Mouse (Mus musculus) splenic B cell, adult 2 months (primary cell): Measurements from ENCODE around the gene Ikzf3.

ENCODE experiments used
- DNase-seq: peaks from one replicate; pipeline ENCODE4 v3.0.0-alpha.2; 2011; ENCODE audit warnings: low read depth, low spot score
- H3K27me3 ChIP-seq: 2 replicates; pipeline ENCODE4 v1.6.1; 2012; ENCODE audit warnings: mild to moderate bottlenecking, low read length, moderate library complexity, mixed read lengths; ENCODE audit not compliant: control insufficient read depth, poor library complexity, insufficient read depth, severe bottlenecking
- H3K36me3 ChIP-seq: 2 replicates; pipeline ENCODE4 v1.6.1; 2012; ENCODE audit warnings: mild to moderate bottlenecking, low read length, moderate library complexity, mixed read lengths; ENCODE audit not compliant: control insufficient read depth, poor library complexity, insufficient read depth, severe bottlenecking

Gene Ikzf3

GRCm38 (mm10) chr11:98545711-98546231, at the start of gene Ikzf3:
Gene Ikzf3, minus strand, starts transcription at chr11:98546031.
- peak; percentile 88 for DNase-seq
- Histone ChIP-seq H3K36me3 (0 out of 2 replicates have a peak, but pooled peaks cover 2% of the 10 kb centered on the region), H3K27me3 (no peaks in the 10 kb centered on the region; the same call in 1 of the 2 replicates)

GRCm38 (mm10) chr11:98595473-98595872, 49.6 kb upstream of the Ikzf3 start:
- Histone ChIP-seq H3K27me3 (no peaks in the 10 kb centered on the region; the same call in 1 of the 2 replicates), H3K36me3 (no peaks in the 10 kb centered on the region)
- DNase-seq: no peak

- DNase-seq: no peak
- H3K27me3 ChIP-seq: no peaks in the 10 kb centered on the region; the same call in 1 of the 2 replicates
- no peaks in the 10 kb centered on the region for H3K36me3 ChIP-seq
Observed at GRCm38 (mm10) chr11:98595021-98595420, 49.2 kb upstream of the Ikzf3 start.

GRCm38 (mm10) chr11:98590548-98591445, 45.0 kb upstream of the Ikzf3 start:
- no peaks in the 10 kb centered on the region for H3K36me3 ChIP-seq
- DNase-seq: no peak
- H3K27me3 ChIP-seq: no peaks in the 10 kb centered on the region; the same call in 1 of the 2 replicates

GRCm38 (mm10) chr11:98589306-98589705, 43.5 kb upstream of the Ikzf3 start:
- Histone ChIP-seq H3K36me3 (no peaks in the 10 kb centered on the region), H3K27me3 (no peaks in the 10 kb centered on the region; the same call in 1 of the 2 replicates)
- DNase-seq: no peak

- Histone ChIP-seq H3K27me3 (no peaks in the 10 kb centered on the region; the same call in 1 of the 2 replicates), H3K36me3 (no peaks in the 10 kb centered on the region)
- DNase-seq: no peak
Observed at GRCm38 (mm10) chr11:98588833-98589281, 43.0 kb upstream of the Ikzf3 start.

GRCm38 (mm10) chr11:98587684-98588546, 42.1 kb upstream of the Ikzf3 start:
- H3K36me3 ChIP-seq: no peaks in the 10 kb centered on the region; the same call in 1 of the 2 replicates
- no peaks in the 10 kb centered on the region; the same call in 1 of the 2 replicates for H3K27me3 ChIP-seq
- peak; percentile 56 for DNase-seq

- DNase-seq: peak; percentile 95
- no peaks in the 10 kb centered on the region for H3K27me3 ChIP-seq
- H3K36me3 ChIP-seq: no peaks in the 10 kb centered on the region; the same call in 1 of the 2 replicates
Observed at GRCm38 (mm10) chr11:98586892-98587563, 41.2 kb upstream of the Ikzf3 start, which contains the start of gene Ormdl3. Gene Ormdl3, minus strand, starts transcription at chr11:98587368.

- Histone ChIP-seq H3K27me3 (no peaks in the 10 kb centered on the region), H3K36me3 (no peaks in the 10 kb centered on the region; the same call in 1 of the 2 replicates)
- DNase-seq: no peak
Observed at GRCm38 (mm10) chr11:98586087-98586891, 40.5 kb upstream of the Ikzf3 start.

- no peak for DNase-seq
- Histone ChIP-seq H3K27me3 (no peaks in the 10 kb centered on the region), H3K36me3 (no peaks in the 10 kb centered on the region; the same call in 1 of the 2 replicates)
Observed at GRCm38 (mm10) chr11:98584629-98585177, 38.9 kb upstream of the Ikzf3 start.

GRCm38 (mm10) chr11:98584146-98584545, 38.3 kb upstream of the Ikzf3 start:
- Histone ChIP-seq H3K36me3 (no peaks in the 10 kb centered on the region; the same call in 1 of the 2 replicates), H3K27me3 (no peaks in the 10 kb centered on the region)
- DNase-seq: no peak

- DNase-seq: peak; percentile 42
- Histone ChIP-seq H3K27me3 (no peaks in the 10 kb centered on the region), H3K36me3 (no peaks in the 10 kb centered on the region; the same call in 1 of the 2 replicates)
Observed at GRCm38 (mm10) chr11:98583571-98583970, 37.7 kb upstream of the Ikzf3 start.

GRCm38 (mm10) chr11:98583265-98583552, 37.4 kb upstream of the Ikzf3 start:
- no peaks in the 10 kb centered on the region; the same call in 1 of the 2 replicates for H3K36me3 ChIP-seq
- H3K27me3 ChIP-seq: no peaks in the 10 kb centered on the region
- no peak for DNase-seq
